Mouse (Mus musculus) spleen, adult 2 months (tissue): ENCODE measurements around the gene Samd14. TPM values are rescaled to one million over a fixed set of nuclear protein-coding genes. Genes with fewer than 3 reads are reported as not detected.
A peak's percentile ranks its signal among the peaks of the same experiment; 100 is the strongest.

Experiments used
- DNase-seq, 2 experiments: peaks; one replicate each; pipeline versions ENCODE4 v3.0.0 to v3.0.0-alpha.2; 2012 to 2021; ENCODE audit warnings: low spot score in 2 of 2, low read depth in 1 of 2
- H3K27ac ChIP-seq: fragments of 200-500 bp; 2 replicates; pipeline ENCODE4 v1.5.1; 2012; ENCODE audit warnings: low read length, inconsistent platforms; ENCODE audit not compliant: insufficient read depth
- H3K27me3 ChIP-seq: fragments of 200-500 bp; 2 replicates; pipeline ENCODE4 v1.6.1; 2012; ENCODE audit warnings: mild to moderate bottlenecking, moderate library complexity, low read length, inconsistent platforms; ENCODE audit not compliant: control insufficient read depth, insufficient read depth
- H3K36me3 ChIP-seq: fragments of 200-500 bp; 2 replicates; pipeline ENCODE4 v1.6.1; 2012; ENCODE audit warnings: mild to moderate bottlenecking, low read length, inconsistent platforms; ENCODE audit not compliant: control insufficient read depth, insufficient read depth
- H3K4me1 ChIP-seq: fragments of 200-500 bp; 2 replicates; pipeline ENCODE4 v1.6.1; 2011; ENCODE audit warnings: inconsistent platforms; ENCODE audit not compliant: control insufficient read depth, insufficient read depth, insufficient read length
- H3K4me3 ChIP-seq: fragments of 200-500 bp; 2 replicates; pipeline ENCODE4 v1.5.1; 2011; ENCODE audit warnings: mild to moderate bottlenecking, inconsistent platforms; ENCODE audit not compliant: insufficient read depth, insufficient read length; ENCODE audit errors: extremely low read depth
- CTCF ChIP-seq: fragments of 200-500 bp; IDR thresholded peaks from 2 replicates; pipeline ENCODE4 v1.5.1; 2011; ENCODE audit warnings: mild to moderate bottlenecking, inconsistent platforms; ENCODE audit not compliant: insufficient read depth, insufficient read length, insufficient replicate concordance; ENCODE audit errors: extremely low read depth
- POLR2A ChIP-seq: fragments of 200-500 bp; IDR thresholded peaks from 2 replicates; pipeline ENCODE4 v1.6.1; 2011; ENCODE audit warnings: low read depth, low read length, inconsistent platforms
- WGBS: fragments of 180-500 bp; shearing (Covaris S2); methylation state at CpG from one replicate; pipeline ENCODE4 v1.1.7; 2018; 5-methylcytosine and 5-hydroxymethylcytosine counted together
- polyA plus RNA-seq: library from polyadenylated mRNA; depleted of rRNA; stranded (reverse); fragments of >200 nt; gene quantifications from 2 replicates; pipeline ENCODE4 v1.2.3, GENCODE M21; 2012

Gene Samd14
- polyA plus RNA-seq, 1 experiment: 19.3 TPM

DNA sequence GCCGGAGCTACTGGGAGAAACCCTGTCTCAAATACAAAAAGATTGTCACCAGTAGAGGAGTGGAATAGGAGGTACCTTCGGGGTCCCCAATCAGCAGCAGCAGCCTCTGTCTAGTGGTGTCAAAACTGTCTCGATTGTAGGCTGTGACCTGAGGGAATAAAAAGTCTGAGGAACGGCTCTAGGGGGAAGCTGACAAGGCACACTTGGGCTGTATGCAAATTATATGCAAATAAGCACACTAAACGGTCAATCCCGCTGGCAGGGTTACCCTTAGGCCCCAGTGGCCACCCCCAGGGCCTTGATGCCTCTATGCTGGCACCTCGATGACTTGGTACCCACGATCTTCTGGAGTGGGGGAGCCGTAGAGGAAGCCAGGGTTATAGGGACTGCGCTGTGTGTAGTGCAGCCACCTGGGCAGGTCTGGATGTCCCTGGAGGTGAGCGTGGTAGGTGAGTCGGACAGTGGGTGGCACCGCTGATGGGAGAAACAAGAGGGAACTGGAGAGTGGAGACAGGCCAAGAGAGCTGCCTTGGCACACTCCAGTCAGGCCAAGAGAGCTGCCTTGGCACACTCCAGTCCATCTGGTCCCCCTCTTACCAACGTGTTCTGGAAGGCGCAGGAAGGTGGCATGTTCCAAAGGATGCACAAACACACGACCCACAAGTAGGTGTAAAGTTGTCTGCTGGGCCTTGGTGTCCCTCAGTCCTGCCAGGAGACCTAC lies 37.6 kb upstream of the Samd14 start:
- no peak for DNase-seq
- Histone ChIP-seq H3K4me1 (peaks cover 5% of the 10 kb centered on the region; the same call in 1 of the 2 replicates), H3K27ac (no peak overlapping the region), H3K27me3 (no peaks in the 10 kb centered on the region), H3K36me3 (no peaks in the 10 kb centered on the region), H3K4me3 (no peak overlapping the region)
- TF ChIP-seq CTCF (no peak), POLR2A (no peak)
- 53% methylated on average over 16 of the region's 16 CpGs for WGBS

GRCm38 (mm10) chr11:94972887-94973286 lies 36.8 kb upstream of the Samd14 start:
- TF ChIP-seq CTCF (no peak), POLR2A (no peak)
- 89% methylated on average over 5 of the region's 5 CpGs for WGBS

GRCm38 (mm10) chr11:94973313-94973712 lies 36.4 kb upstream of the Samd14 start:
- H3K4me3 ChIP-seq: no peak overlapping the region

More at GRCm38 (mm10) chr11:94972887-94973286, 36.8 kb upstream of the Samd14 start:
- DNase-seq: no peak
- Histone ChIP-seq H3K4me1 (peaks cover 5% of the 10 kb centered on the region; the same call in 1 of the 2 replicates), H3K36me3 (no peaks in the 10 kb centered on the region), H3K27ac (no peak overlapping the region), H3K27me3 (no peaks in the 10 kb centered on the region), H3K4me3 (no peak overlapping the region)

GRCm38 (mm10) chr11:94974951-94975350 lies 34.7 kb upstream of the Samd14 start:
- TF ChIP-seq POLR2A: no peak
- Histone ChIP-seq H3K27me3 (no peaks in the 10 kb centered on the region), H3K4me1 (peaks cover 5% of the 10 kb centered on the region; the same call in 1 of the 2 replicates), H3K27ac (no peak overlapping the region), H3K4me3 (no peak overlapping the region), H3K36me3 (no peaks in the 10 kb centered on the region)
- WGBS: 80% methylated on average over 2 of the region's 2 CpGs
- DNase-seq: no peak

More at GRCm38 (mm10) chr11:94973313-94973712, 36.4 kb upstream of the Samd14 start:
- Histone ChIP-seq H3K36me3 (no peaks in the 10 kb centered on the region), H3K4me1 (peaks cover 5% of the 10 kb centered on the region; the same call in 1 of the 2 replicates), H3K27me3 (no peaks in the 10 kb centered on the region), H3K27ac (no peak overlapping the region)
- WGBS: 87% methylated on average over 4 of the region's 4 CpGs
- DNase-seq: no peak
- TF ChIP-seq CTCF: no peak
- TF ChIP-seq POLR2A: no peak

DNA sequence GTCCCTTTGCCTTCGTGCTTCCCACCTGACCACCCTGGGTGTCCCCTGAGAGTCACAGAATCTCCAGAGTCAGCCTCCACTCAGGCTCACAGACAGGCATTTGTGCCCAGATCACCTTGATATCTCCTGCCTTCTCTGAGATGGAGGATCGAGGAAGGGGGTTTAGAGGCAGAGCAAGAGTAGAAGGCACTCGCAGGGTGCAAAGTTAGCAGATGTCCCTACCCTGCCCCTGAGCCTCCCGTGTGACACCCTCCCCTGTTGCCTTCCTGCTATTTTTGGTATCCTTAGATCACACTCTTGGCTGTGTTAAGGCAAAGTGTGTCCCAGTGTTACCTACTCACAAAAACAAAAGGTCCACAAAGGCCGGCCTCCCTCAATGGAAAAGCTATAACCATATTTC lies 33.5 kb upstream of the Samd14 start, which contains the start of gene Sgca:
Sgca (minus strand) TSS at position 129 of the 400 bp plus-strand sequence.
- H3K27me3 ChIP-seq: no peaks in the 10 kb centered on the region
- WGBS: 79% methylated on average over 5 of the region's 5 CpGs
- TF ChIP-seq CTCF (no peak), POLR2A (no peak)
- H3K4me1 ChIP-seq: peaks cover 5% of the 10 kb centered on the region; the same call in 1 of the 2 replicates
- DNase-seq: no peak
- H3K4me3 ChIP-seq: no peak within 1 kb of the TSS
- no peaks in the 10 kb centered on the region for H3K36me3 ChIP-seq
- H3K27ac ChIP-seq: no peak within 1 kb of the TSS

- WGBS: 57% methylated on average over 9 of the region's 9 CpGs
- H3K27me3 ChIP-seq: no peaks in the 10 kb centered on the region
- H3K36me3 ChIP-seq: no peaks in the 10 kb centered on the region
- no peak overlapping the region for H3K4me3 ChIP-seq
- no peaks in the 10 kb centered on the region for H3K4me1 ChIP-seq
- TF ChIP-seq POLR2A: no peak
- TF ChIP-seq CTCF: no peak
- no peak for DNase-seq
- no peak overlapping the region for H3K27ac ChIP-seq
Observed at GRCm38 (mm10) chr11:94978178-94978915, 31.3 kb upstream of the Samd14 start.

GRCm38 (mm10) chr11:94978947-94979346 lies 30.7 kb upstream of the Samd14 start:
- Histone ChIP-seq H3K4me3 (peak overlapping the region; percentile 39; the same call in 1 of the 2 replicates), H3K4me1 (no peaks in the 10 kb centered on the region), H3K27me3 (no peaks in the 10 kb centered on the region), H3K36me3 (no peaks in the 10 kb centered on the region), H3K27ac (no peak overlapping the region)
- peak; percentile 80 to 90 for DNase-seq
- WGBS: 2% methylated on average over 20 of the region's 20 CpGs
- peak; percentile 99 for TF ChIP-seq CTCF
- TF ChIP-seq POLR2A: no peak
